ENCODE assay signal across 22 mouse cellular contexts in genomic region chr6:48032661-48033060, GRCm38 (mm10). TPM values are rescaled to one million over a fixed set of nuclear protein-coding genes. Genes with fewer than 3 reads are reported as not detected.
DNase-seq lines count a peak whose midpoint lies in the region; ATAC-seq and TF ChIP-seq lines count a peak whose summit lies in the region.
"Had no signal": no experiment of that assay in that cellular context is flagged by ENCODE, and none has a peak within 500 bp of the region (broad histone marks: within the 10 kb centered on the region; RNA-seq: fewer than 3 reads in every experiment).

No protein-coding gene starts in this region.

- ATAC-seq in CD4-positive, CD25-positive, alpha-beta regulatory T cell, adult 4 months: no peak
- ATAC-seq: activated CD4-positive, CD25-positive, alpha-beta regulatory T cell, adult 4 months; forebrain, embryonic 14.5 days; forebrain, embryonic 16.5 days; Patski had no signal

- no peak overlapping the region for H3K9ac ChIP-seq in ES-E14 (ENCODE audit: insufficient read depth, low read depth, low read length, poor library complexity, severe bottlenecking)
- H3K9ac ChIP-seq: embryonic facial prominence, embryonic 12.5 days; forebrain, embryonic 12.5 days had no signal

- in situ Hi-C loops in ES-E14 (cut with MboI; ENCODE audit: low sequenced_read_pairs in 2 of 2, unreplicated experiment in 2 of 2): no loop called here

- no peak overlapping the region for H3K4me3 ChIP-seq in ES-E14 (ENCODE audit: insufficient read depth in 1 of 2, low read depth in 1 of 2, low read length in 2 of 2, poor library complexity in 1 of 2, severe bottlenecking in 1 of 2)
- H3K4me3 ChIP-seq: embryonic facial prominence, embryonic 10.5 days; embryonic facial prominence, embryonic 12.5 days; forebrain, embryonic 10.5 days; forebrain, embryonic 12.5 days had no signal

- H3K4me1 ChIP-seq in ES-E14 (ENCODE audit: control insufficient read depth in 2 of 2, insufficient read depth in 2 of 2, low read length in 2 of 2, poor library complexity in 1 of 2): 0 out of 4 replicates have a peak, but pooled peaks cover 0 to 2% of the 10 kb centered on the region in 2 experiments
- H3K4me1 ChIP-seq: embryonic facial prominence, embryonic 10.5 days; embryonic facial prominence, embryonic 12.5 days; forebrain, embryonic 10.5 days; forebrain, embryonic 12.5 days had no signal

- no peak overlapping the region for H3K27ac ChIP-seq in ES-E14 (ENCODE audit: insufficient read depth, low read depth, low read length, poor library complexity, severe bottlenecking)
- H3K27ac ChIP-seq: embryonic facial prominence, embryonic 10.5 days; embryonic facial prominence, embryonic 12.5 days; forebrain, embryonic 10.5 days; forebrain, embryonic 12.5 days had no signal

- peaks cover 22% of the 10 kb centered on the region for H3K36me3 ChIP-seq in ES-E14 (ENCODE audit: control insufficient read depth, insufficient read depth, low read length, poor library complexity, severe bottlenecking)

- no peaks in the 10 kb centered on the region for H3K9me3 ChIP-seq in ES-E14 (ENCODE audit: control insufficient read depth, insufficient read depth, low read depth, low read length)
- H3K9me3 ChIP-seq: embryonic facial prominence, embryonic 10.5 days; embryonic facial prominence, embryonic 12.5 days; forebrain, embryonic 10.5 days; forebrain, embryonic 12.5 days; G1E had no signal

- peak; percentile 84 for DNase-seq in ES-CJ7 (ENCODE audit: low read depth, low spot score)
- no peak for DNase-seq in ES-E14 (ENCODE audit: low read depth, low spot score)
- peak; percentile 35 for DNase-seq in ZHBTc4 (ENCODE audit: low read depth, low spot score)
- DNase-seq in left cerebral cortex, adult 18-20 months (ENCODE audit: low spot score in 2 of 2): no peak
- DNase-seq: adrenal gland, adult 8-10 months; adrenal gland, postnatal 14 days; adrenal gland, postnatal 36 days; cerebellum, adult 11-12 months; cerebellum, adult 2 months; cerebellum, adult 9-10 months; cerebellum, postnatal 10 days; cerebellum, postnatal 25 days had no signal

TF ChIP-seq in ES-E14, 5 proteins besides CTCF, POLR2A, EP300 and RAD21:
- no peak for TF ChIP-seq ZC3H11A (IDR thresholded peaks at IDR 0.05; ENCODE audit: borderline replicate concordance, low read depth, low read length)
- TF ChIP-seq HCFC1 (IDR thresholded peaks at IDR 0.05; ENCODE audit: borderline replicate concordance, insufficient read depth, low read length): no peak
- no peak for TF ChIP-seq MAFK (IDR thresholded peaks at IDR 0.05; ENCODE audit: insufficient read depth, low read depth, low read length)
- 0 out of 2 replicates have a peak, but pooled peaks have one; percentile 19 for TF ChIP-seq CHD2 (IDR thresholded peaks at IDR 0.05; ENCODE audit: low read depth, low read length)
- no peak for TF ChIP-seq ZNF384 (IDR thresholded peaks at IDR 0.05; ENCODE audit: low read depth, low read length)
TF ChIP-seq in ES-E14: peak in this region for 1.

RNA-seq across cellular contexts. Expression of gene Zfp777, which starts 16.1 kb away (rescaled TPM):
- 13.9 and 18.2 TPM in 2 replicates for total RNA-seq in ES-E14 (2012; rRNA removed)
- total RNA-seq in left cerebral cortex, adult 18-20 months (2021): 10 to 100 TPM; 35.3 to 36.3 TPM
- 1 to 10 TPM; 3.1 to 5.3 TPM for polyA plus RNA-seq in CD4-positive, CD25-positive, alpha-beta regulatory T cell, adult 4 months (2017; shearing (Covaris generic))

RNA-seq across cellular contexts. Expression of gene Zfp746, which starts 53.7 kb away (rescaled TPM):
- total RNA-seq in ES-E14 (2012; rRNA removed): 14.1 and 14.8 TPM in 2 replicates
- 10 to 100 TPM; 30.1 to 30.9 TPM for total RNA-seq in left cerebral cortex, adult 18-20 months (2021)
- polyA plus RNA-seq in CD4-positive, CD25-positive, alpha-beta regulatory T cell, adult 4 months (2017; shearing (Covaris generic)): 10 to 100 TPM in 1 of 2 experiments, 1 to 10 TPM in 1; 5.0 to 10.1 TPM

Comparison
In these comparisons a context has a peak if more than half of its experiments do, and no peak if none do; other contexts are left out.
1. DNase-seq: peak in ES-CJ7 (single experiment) and ZHBTc4 (single experiment); none in ES-E14 (single experiment) and left cerebral cortex, adult 18-20 months (0 of 2).